21 mouse cellular contexts compared by ENCODE assay signal in the genomic region with DNA sequence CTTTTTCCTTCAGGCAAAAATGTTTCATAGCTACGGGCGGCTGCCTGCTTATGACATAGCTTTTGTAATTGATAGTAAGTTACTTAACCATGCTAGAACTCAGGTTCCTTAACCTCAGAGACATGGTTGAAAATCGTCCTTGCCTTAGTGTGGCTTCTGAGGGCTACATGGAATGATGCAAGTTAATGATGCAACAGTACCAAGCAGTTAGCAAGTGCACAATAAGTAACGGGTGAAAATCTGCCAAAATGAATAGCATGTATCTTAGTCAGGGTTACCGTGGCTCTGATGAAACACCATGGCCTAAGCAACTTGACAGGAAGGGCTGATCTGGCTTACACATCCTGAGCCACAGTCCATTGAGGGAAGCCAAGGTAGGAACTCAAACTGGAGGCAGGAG. TPM values are rescaled to one million over a fixed set of nuclear protein-coding genes. Genes with fewer than 3 reads are reported as not detected.
A peak's percentile ranks its signal among the peaks of the same experiment; 100 is the strongest.
DNase-seq lines count a peak whose midpoint lies in the region; ATAC-seq and TF ChIP-seq lines count a peak whose summit lies in the region.
"Had no signal": no experiment of that assay in that cellular context is flagged by ENCODE, and none has a peak within 500 bp of the region (broad histone marks: within the 10 kb centered on the region; RNA-seq: fewer than 3 reads in every experiment).

No protein-coding gene starts in this region.

- no peak overlapping the region for H3K4me3 ChIP-seq in lung, postnatal 0 days (ENCODE audit: low read depth, low read length)
- H3K4me3 ChIP-seq in limb, embryonic 14.5 days (replicated peaks; ENCODE audit: low read length), result no peak overlapping the region
- H3K4me3 ChIP-seq: forebrain, embryonic 15.5 days; liver, embryonic 13.5 days; midbrain, embryonic 13.5 days had no signal

- no peak overlapping the region for H3K4me2 ChIP-seq in lung, postnatal 0 days (replicated peaks; ENCODE audit: low read depth, low read length)
- H3K4me2 ChIP-seq in limb, embryonic 14.5 days (replicated peaks; ENCODE audit: low read depth, low read length, severe bottlenecking), result no peak overlapping the region
- H3K4me2 ChIP-seq: forebrain, embryonic 15.5 days; heart, embryonic 11.5 days; liver, embryonic 13.5 days; midbrain, embryonic 13.5 days had no signal

- no peaks in the 10 kb centered on the region for H3K27me3 ChIP-seq in lung, postnatal 0 days (replicated peaks; ENCODE audit: insufficient read depth, low read length)
- no peaks in the 10 kb centered on the region for H3K27me3 ChIP-seq in limb, embryonic 14.5 days (ENCODE audit: control insufficient read depth, insufficient read depth, low read length)
- H3K27me3 ChIP-seq: forebrain, embryonic 15.5 days; liver, embryonic 13.5 days; midbrain, embryonic 13.5 days had no signal

- 73% methylated on average over 5 of the region's 5 CpGs for whole genome bisulfite sequencing in lung, postnatal 0 days
- WGBS in limb, embryonic 14.5 days, result 66% methylated on average over 5 of the region's 5 CpGs

- no peaks in the 10 kb centered on the region for H3K36me3 ChIP-seq in lung, postnatal 0 days (ENCODE audit: insufficient read depth, low read length)
- peaks cover 4% of the 10 kb centered on the region; the same call in 1 of the 2 replicates for H3K36me3 ChIP-seq in limb, embryonic 14.5 days (ENCODE audit: control insufficient read depth, insufficient read depth, low read length)
- H3K36me3 ChIP-seq: forebrain, embryonic 15.5 days; liver, embryonic 13.5 days; midbrain, embryonic 13.5 days had no signal

- no peak overlapping the region for H3K27ac ChIP-seq in lung, postnatal 0 days (ENCODE audit: low read length)
- H3K27ac ChIP-seq in limb, embryonic 14.5 days (replicated peaks; ENCODE audit: low read depth, low read length), result 0 out of 2 replicates have a peak overlapping the region, but pooled peaks have one; percentile 7
- H3K27ac ChIP-seq: forebrain, embryonic 15.5 days; liver, embryonic 13.5 days; midbrain, embryonic 13.5 days had no signal

- no peak for TF ChIP-seq EP300 in lung, postnatal 0 days (IDR thresholded peaks at IDR 0.05)

- no peak for TF ChIP-seq CTCF in lung, postnatal 0 days (IDR thresholded peaks at IDR 0.05)

- intact Hi-C loops in gastrocnemius, postnatal 14 days (cut with DNase I; ENCODE audit: low total_unique reads), result no loop called here

- peak; percentile 49 for DNase-seq in lung, postnatal 0 days (ENCODE audit: low spot score)
- no peak for DNase-seq in lung, postnatal 10 days
- DNase-seq in limb, embryonic 14.5 days (ENCODE audit: low spot score), result no peak
- DNase-seq in spleen, adult 18-20 months, result no peak
- no peak for DNase-seq in gastrocnemius, postnatal 14 days
- no peak for DNase-seq in kidney, postnatal 14 days
- DNase-seq: adrenal gland, adult 2 months; cerebellum, adult 9-11 months; embryo, embryonic 11 days; gastrocnemius, postnatal 10 days; heart, postnatal 4 days; kidney, adult 9 months; liver, embryonic 13.5 days; lung, postnatal 14 days; right cerebral cortex, postnatal 14 days had no signal

- H3K9me3 ChIP-seq in lung, postnatal 0 days (ENCODE audit: low read length), result no peaks in the 10 kb centered on the region
- no peaks in the 10 kb centered on the region for H3K9me3 ChIP-seq in limb, embryonic 14.5 days (ENCODE audit: control insufficient read depth, low read length)
- H3K9me3 ChIP-seq: forebrain, embryonic 15.5 days; liver, embryonic 13.5 days; midbrain, embryonic 13.5 days had no signal

- H3K9ac ChIP-seq in lung, postnatal 0 days (replicated peaks; ENCODE audit: low read depth), result no peak overlapping the region
- H3K9ac ChIP-seq in limb, embryonic 14.5 days (ENCODE audit: low read depth, low read length, severe bottlenecking), result no peak overlapping the region
- H3K9ac ChIP-seq: forebrain, embryonic 15.5 days; liver, embryonic 13.5 days; midbrain, embryonic 13.5 days had no signal

- H3K4me1 ChIP-seq in lung, postnatal 0 days (ENCODE audit: insufficient read depth, low read depth, low read length), result no peaks in the 10 kb centered on the region; the same call in 1 of the 2 replicates
- H3K4me1 ChIP-seq in limb, embryonic 14.5 days (ENCODE audit: control insufficient read depth, insufficient read depth, low read length), result peaks cover 55% of the 10 kb centered on the region
- H3K4me1 ChIP-seq: midbrain, embryonic 13.5 days had no signal

- no peak for TF ChIP-seq POLR2A in limb, embryonic 14.5 days (IDR thresholded peaks at IDR 0.05; ENCODE audit: borderline replicate concordance, extremely low read depth, insufficient read depth, insufficient read length)

- ATAC-seq in lung, postnatal 0 days, result peak; percentile 28
- ATAC-seq in common myeloid progenitor, adult 5-6 weeks (replicated peaks; ENCODE audit: low read depth, poor library complexity, severe bottlenecking), result peak; percentile 82
- ATAC-seq in limb, embryonic 14.5 days (ENCODE audit: low FRiP score, low read depth), result no peak
- no peak for ATAC-seq in cerebellum, adult (ENCODE audit: insufficient number of reproducible peaks, low FRiP score, low TSS enrichment)
- ATAC-seq: forebrain, embryonic 15.5 days; midbrain, embryonic 13.5 days had no signal

RNA-seq across cellular contexts. Expression of a gene that starts 51.3 kb away (rescaled TPM):
- polyA plus RNA-seq in lung, postnatal 0 days (2015; fragmentation: Nextera tagmentation; extraction: Ambion mirVana), result not detected in 2 replicates
- not detected in 2 replicates for total RNA-seq in common myeloid progenitor, adult 5-6 weeks (2017)
- not detected in 2 replicates for polyA plus RNA-seq in limb, embryonic 14.5 days (2012; rRNA removed)
- polyA plus RNA-seq in limb, embryonic 14.5 days (2014; fragmentation: Nextera tagmentation; extraction: Ambion mirVana), result not detected in 2 replicates
- total RNA-seq in gastrocnemius, postnatal 14 days (2021), result not detected
- total RNA-seq: adrenal gland, adult 2 months; gastrocnemius, postnatal 10 days; heart, postnatal 4 days; left cerebral cortex, adult 18-20 months had no signal
- polyA plus RNA-seq: adrenal gland, adult 2 months; forebrain, embryonic 15.5 days; heart, embryonic 11.5 days; liver, embryonic 13.5 days; midbrain, embryonic 13.5 days had no signal

RNA-seq across cellular contexts. Expression of a gene that starts 51.9 kb away (rescaled TPM):
- 33.5 and 34.5 TPM in 2 replicates for polyA plus RNA-seq in lung, postnatal 0 days (2015; fragmentation: Nextera tagmentation; extraction: Ambion mirVana)
- 16.5 and 25.4 TPM in 2 replicates for total RNA-seq in common myeloid progenitor, adult 5-6 weeks (2017)
- polyA plus RNA-seq in limb, embryonic 14.5 days (2012; rRNA removed), result 34.5 and 37.1 TPM in 2 replicates
- polyA plus RNA-seq in limb, embryonic 14.5 days (2014; fragmentation: Nextera tagmentation; extraction: Ambion mirVana), result 54.2 and 56.7 TPM in 2 replicates
- total RNA-seq in gastrocnemius, postnatal 14 days (2021), result 10 to 100 TPM; 51.0 to 51.1 TPM

Comparison
In these comparisons a context has a peak if more than half of its experiments do, and no peak if none do; other contexts are left out.
1. ATAC-seq: peak in lung, postnatal 0 days (single experiment) and common myeloid progenitor, adult 5-6 weeks (single experiment); none in limb, embryonic 14.5 days (single experiment) and cerebellum, adult (single experiment).